Mouse (Mus musculus) MEL (cell line): ENCODE measurements around the gene Chrm3. TPM values are rescaled to one million over a fixed set of nuclear protein-coding genes. Genes with fewer than 3 reads are reported as not detected.

Experiments
- DNase-seq: peaks from one replicate; pipeline ENCODE4 v3.0.0; 2011; ENCODE audit warnings: low read depth, low spot score
- H3K27ac ChIP-seq: 2 replicates; pipeline ENCODE4 v1.5.1; 2012; ENCODE audit warnings: low read depth, mild to moderate bottlenecking, control low read depth, low read length, moderate library complexity; ENCODE audit not compliant: control insufficient read depth
- H3K27me3 ChIP-seq, 2 experiments: fragments of 150-350 bp in 1 of 2; sonication (generic) in 1 of 2; 2 replicates each; pipeline ENCODE4 v1.6.1; 2012; ENCODE audit warnings: low read length in 2 of 2, mild to moderate bottlenecking in 2 of 2, improper control_type of control experiment in 1 of 2, moderate library complexity in 1 of 2; ENCODE audit not compliant: insufficient read depth in 2 of 2, control insufficient read depth in 1 of 2
- H3K36me3 ChIP-seq, 2 experiments: 2 replicates each; pipeline ENCODE4 v1.6.1; 2012 to 2014; ENCODE audit warnings: low read length in 2 of 2, improper control_type of control experiment in 1 of 2, inconsistent platforms in 1 of 2, mild to moderate bottlenecking in 1 of 2; ENCODE audit not compliant: insufficient read depth in 2 of 2, control insufficient read depth in 1 of 2
- H3K4me1 ChIP-seq, 2 experiments: fragments of 150-350 bp in 1 of 2; sonication (generic) in 1 of 2; 2 replicates each; pipeline ENCODE4 v1.6.1; 2012; ENCODE audit warnings: low read length in 2 of 2, improper control_type of control experiment in 1 of 2, mild to moderate bottlenecking in 1 of 2; ENCODE audit not compliant: insufficient read depth in 2 of 2, control insufficient read depth in 1 of 2
- H3K4me3 ChIP-seq, 2 experiments: fragments of 150-350 bp in 1 of 2; sonication (generic) in 1 of 2; 2 replicates each; pipeline ENCODE4 v1.5.1; 2012; ENCODE audit warnings: low read depth in 2 of 2, low read length in 2 of 2, mild to moderate bottlenecking in 2 of 2, moderate library complexity in 2 of 2, control low read depth in 1 of 2, improper control_type of control experiment in 1 of 2; ENCODE audit not compliant: control insufficient read depth in 1 of 2, insufficient read depth in 1 of 2
- H3K79me2 ChIP-seq: 2 replicates; pipeline ENCODE4 v1.6.1; 2012; ENCODE audit warnings: mild to moderate bottlenecking, low read length, moderate library complexity; ENCODE audit not compliant: control insufficient read depth, poor library complexity, insufficient read depth
- H3K9ac ChIP-seq: 2 replicates; pipeline ENCODE4 v1.6.1; 2012; ENCODE audit warnings: low read depth, mild to moderate bottlenecking, control low read depth, low read length, moderate library complexity; ENCODE audit not compliant: control insufficient read depth, poor library complexity, severe bottlenecking
- H3K9me3 ChIP-seq: fragments of 150-350 bp; sonication (generic); replicated peaks from 2 replicates; pipeline ENCODE4 v1.6.1; 2012; ENCODE audit warnings: mild to moderate bottlenecking, low read length, improper control_type of control experiment, moderate library complexity; ENCODE audit not compliant: insufficient read depth
- CHD2 ChIP-seq: IDR thresholded peaks from 2 replicates; pipeline ENCODE4 v1.6.1; 2011; ENCODE audit warnings: low read length, improper control_type of control experiment
- JUND ChIP-seq: IDR thresholded peaks from 2 replicates; pipeline ENCODE4 v1.6.1; 2011; ENCODE audit warnings: low read depth, mild to moderate bottlenecking, improper control_type of control experiment, low read length
- MAX ChIP-seq: IDR thresholded peaks from 2 replicates; pipeline ENCODE4 v1.6.1; 2011; ENCODE audit warnings: low read length, improper control_type of control experiment
- MXI1 ChIP-seq: IDR thresholded peaks from 2 replicates; pipeline ENCODE4 v1.6.1; 2011; ENCODE audit warnings: mild to moderate bottlenecking, low read depth, low read length, improper control_type of control experiment
- MYB ChIP-seq: IDR thresholded peaks from 2 replicates; pipeline ENCODE4 v1.6.1; 2011; ENCODE audit warnings: mild to moderate bottlenecking, low read depth, low read length, improper control_type of control experiment
- MYC ChIP-seq: IDR thresholded peaks from 2 replicates; pipeline ENCODE4 v1.6.1; 2011; ENCODE audit warnings: low read depth, mild to moderate bottlenecking, low read length, improper control_type of control experiment, moderate library complexity
- RCOR1 ChIP-seq: IDR thresholded peaks from 2 replicates; pipeline ENCODE4 v1.6.1; 2012; ENCODE audit warnings: low read depth, mild to moderate bottlenecking, inconsistent platforms, low read length, improper control_type of control experiment
- SIN3A ChIP-seq: IDR thresholded peaks from 2 replicates; pipeline ENCODE4 v1.6.1; 2012; ENCODE audit warnings: low read length, improper control_type of control experiment, inconsistent platforms
- TAL1 ChIP-seq: IDR thresholded peaks from 2 replicates; pipeline ENCODE4 v1.6.1; 2012; ENCODE audit warnings: mild to moderate bottlenecking, inconsistent platforms, low read length, moderate library complexity, mixed read lengths
- ZMIZ1 ChIP-seq: IDR thresholded peaks from 2 replicates; pipeline ENCODE4 v1.6.1; 2012; ENCODE audit warnings: low read depth, mild to moderate bottlenecking, inconsistent platforms, low read length, improper control_type of control experiment, moderate library complexity
- polyA plus RNA-seq, 2 experiments: library from polyadenylated mRNA; stranded (reverse) in 1 of 2; unstranded in 1 of 2; fragments of >175 nt in 1 of 2; fragments of >200 nt in 1 of 2; gene quantifications; 2 replicates each; pipeline versions ENCODE4 v1.2.1 to v1.2.4; 2012; ENCODE audit warnings: low replicate concordance in 2 of 2, low read depth in 1 of 2; ENCODE audit not compliant: insufficient read length in 2 of 2, insufficient read depth in 1 of 2, missing spikeins in 1 of 2
- total RNA-seq: library from RNA; depleted of rRNA; stranded (reverse); fragments of 300-350 nt; gene quantifications from 2 replicates; pipeline ENCODE4 v1.2.3, GENCODE M21; 2012

Gene Chrm3
- total and polyA plus RNA-seq, 3 experiments, result not detected

- no peaks in the 10 kb centered on the region for H3K36me3 ChIP-seq
- H3K9me3 ChIP-seq, result no peaks in the 10 kb centered on the region
- H3K4me3 ChIP-seq, result peak overlapping the region in 1 of 2 experiments; percentile 12; a peak in 1 of 4 replicates
- no peaks in the 10 kb centered on the region for H3K79me2 ChIP-seq
- TF ChIP-seq MXI1 (no peak), TAL1 (peak; percentile 25; the same call in 1 of the 2 replicates), CHD2 (no peak)
- DNase-seq, result peak; percentile 30
- H3K27me3 ChIP-seq, result no peaks in the 10 kb centered on the region
- no peak overlapping the region for H3K9ac ChIP-seq
- no peak overlapping the region for H3K27ac ChIP-seq
- no peaks in the 10 kb centered on the region for H3K4me1 ChIP-seq
Observed at GRCm38 (mm10) chr13:10220403-10220802, 140.2 kb downstream of the Chrm3 start.

- TF ChIP-seq SIN3A, result no peak
- TF ChIP-seq CHD2, result no peak
- no peak for TF ChIP-seq MYB
- no peak for TF ChIP-seq MAX
- TF ChIP-seq MYC, result no peak
- no peak for TF ChIP-seq ZMIZ1
Observed at GRCm38 (mm10) chr13:10212112-10212511, 148.5 kb downstream of the Chrm3 start.

DNA sequence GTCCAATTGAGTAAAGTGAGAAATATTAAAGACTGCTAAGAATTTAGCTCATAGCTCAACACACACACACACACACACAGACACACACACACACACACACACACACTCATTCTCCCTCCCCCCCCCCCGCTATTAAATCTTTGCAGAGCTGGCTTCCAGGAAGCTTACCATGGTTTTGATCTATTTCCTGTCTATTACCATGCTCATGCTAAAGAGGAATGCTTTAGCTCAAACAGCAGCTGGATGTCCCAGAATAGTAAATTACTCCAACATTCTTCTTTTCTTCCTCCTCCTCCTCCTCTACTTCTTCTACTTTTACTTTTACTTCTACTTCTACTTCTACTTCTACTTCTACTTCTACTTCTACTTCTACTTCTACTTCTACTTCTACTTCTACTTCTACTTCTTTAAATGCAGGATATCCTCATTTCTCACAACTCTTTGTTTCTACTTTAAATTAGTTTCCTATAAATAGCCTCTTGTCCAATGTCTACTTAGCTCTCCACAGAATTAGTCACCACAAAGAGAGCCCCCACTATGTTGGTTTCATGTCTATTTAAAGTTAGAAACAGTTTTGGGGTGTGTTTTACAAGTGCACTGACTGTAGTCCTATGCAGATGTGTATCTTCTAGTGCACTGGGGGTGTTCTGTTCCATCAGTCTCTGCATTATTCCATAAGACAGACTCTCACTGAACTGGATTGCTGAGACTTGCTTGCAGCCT is 150.0 kb downstream of the Chrm3 start:
- Histone ChIP-seq H3K27ac (no peak overlapping the region), H3K36me3 (no peaks in the 10 kb centered on the region)

More at GRCm38 (mm10) chr13:10212112-10212511, 148.5 kb downstream of the Chrm3 start:
- Histone ChIP-seq H3K4me1 (no peaks in the 10 kb centered on the region), H3K79me2 (no peaks in the 10 kb centered on the region), H3K27ac (no peak overlapping the region), H3K9ac (no peak overlapping the region), H3K27me3 (no peaks in the 10 kb centered on the region; a peak in 1 of 4 replicates), H3K36me3 (no peaks in the 10 kb centered on the region), H3K9me3 (no peaks in the 10 kb centered on the region), H3K4me3 (no peak overlapping the region)
- DNase-seq, result no peak

More for the DNA sequence above, 150.0 kb downstream of the Chrm3 start:
- Histone ChIP-seq H3K4me1 (no peaks in the 10 kb centered on the region), H3K9ac (no peak overlapping the region), H3K27me3 (no peaks in the 10 kb centered on the region; a peak in 1 of 4 replicates), H3K79me2 (no peaks in the 10 kb centered on the region), H3K4me3 (no peak overlapping the region), H3K9me3 (no peaks in the 10 kb centered on the region)
- DNase-seq, result no peak
- no peak for TF ChIP-seq TAL1
- no peak for TF ChIP-seq SIN3A
- TF ChIP-seq RCOR1, result no peak
- TF ChIP-seq JUND, result no peak
